Mouse (Mus musculus): ENCODE measurements around the gene Pcdh9. TPM values are rescaled to one million over a fixed set of nuclear protein-coding genes. Genes with fewer than 3 reads are reported as not detected.

Pcdh9 gene
- total RNA-seq (2015; ENCODE audit: low replicate concordance) (not detected in 2 replicates), total RNA-seq (2017; ENCODE audit: low replicate concordance) (0.14 TPM in 1 of 2 replicates, not detected in the other)

DNA sequence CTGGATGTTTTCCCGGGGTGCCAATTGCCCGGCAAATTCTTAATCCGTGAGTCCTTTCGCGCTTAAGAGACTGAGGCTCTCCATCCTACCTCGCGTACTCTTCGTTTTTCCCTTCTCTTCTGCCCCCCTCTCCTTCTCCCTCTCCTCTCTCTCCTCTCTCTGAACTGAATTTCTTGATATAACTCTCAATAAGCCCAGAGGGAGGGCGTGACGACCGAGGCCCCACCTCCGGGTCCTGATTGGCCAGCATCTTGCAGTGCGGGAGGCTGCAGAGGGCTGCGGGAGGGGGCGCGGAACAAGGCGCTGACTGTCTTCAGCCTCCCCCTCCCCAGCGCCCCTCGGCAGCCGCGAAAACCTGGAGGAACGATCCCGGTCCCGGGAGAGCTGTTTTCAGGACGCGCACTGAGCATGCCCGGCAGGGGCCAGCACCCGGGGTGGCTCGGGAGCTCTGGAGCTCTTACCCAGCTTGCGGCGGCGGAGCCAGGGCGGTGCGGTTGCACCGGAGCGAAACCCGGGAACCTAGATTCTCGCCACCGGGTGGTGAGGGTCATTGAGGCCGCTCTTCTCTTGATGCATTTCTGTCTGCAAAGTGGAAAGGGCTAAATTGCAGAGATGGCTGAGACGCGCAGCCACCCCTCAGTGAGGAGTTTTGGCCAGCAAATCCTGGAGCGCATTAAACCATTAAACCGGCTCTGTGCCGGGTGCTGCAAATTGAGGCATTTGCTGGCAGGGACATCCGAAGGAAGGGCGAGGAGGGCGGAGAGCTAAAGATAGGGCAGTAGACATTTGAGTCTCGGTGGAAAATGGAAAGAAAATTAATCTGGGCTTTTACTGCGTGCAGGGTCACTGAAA lies at the start of gene Pcdh9:
Gene Pcdh9, minus strand, starts transcription at position 161 of the 852 bp plus-strand sequence.
- ATAC-seq (replicated peaks; ENCODE audit: low FRiP score, poor library complexity, severe bottlenecking) = no peak

DNA sequence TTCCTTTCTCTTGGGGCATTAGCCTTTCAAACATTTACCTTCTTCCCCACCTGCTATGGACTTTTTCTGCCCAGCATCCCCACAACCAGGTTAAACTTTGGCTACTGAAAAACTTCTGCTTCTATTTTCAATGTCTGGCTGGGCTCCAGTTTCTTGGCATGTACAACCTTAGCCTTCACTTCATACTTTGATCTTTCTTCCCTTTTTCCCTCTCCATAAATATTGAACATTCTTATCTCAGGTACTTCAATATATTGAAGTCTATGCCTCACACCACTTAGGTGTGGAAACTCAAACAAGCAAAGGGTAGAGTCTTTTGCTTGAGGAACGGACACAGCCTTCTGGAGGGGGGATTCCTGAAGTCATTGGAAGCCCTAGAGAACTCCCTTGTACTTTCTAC lies 16.4 kb upstream of the Pcdh9 start:
- ATAC-seq (replicated peaks; ENCODE audit: low FRiP score, poor library complexity, severe bottlenecking) = no peak

DNA sequence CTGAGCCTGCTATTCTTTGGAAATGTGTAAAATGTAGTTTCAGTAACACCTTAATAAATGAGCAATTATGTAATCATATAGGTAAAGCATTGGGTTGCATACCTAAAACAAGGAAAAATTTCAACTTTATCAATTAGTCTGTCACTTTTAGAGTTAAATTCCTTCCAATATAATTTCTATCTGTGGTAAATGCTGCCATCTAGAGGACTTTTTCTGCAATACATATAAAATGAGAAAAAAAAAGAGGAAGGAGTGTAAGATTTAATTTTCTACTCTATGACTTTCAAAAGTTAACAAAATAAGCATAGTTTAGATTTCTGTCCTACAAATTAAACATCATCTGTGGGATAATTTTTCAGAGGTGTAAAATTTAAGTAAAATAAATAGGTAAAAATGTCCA lies 8.1 kb upstream of the Pcdh9 start:
- ATAC-seq (replicated peaks; ENCODE audit: low FRiP score, poor library complexity, severe bottlenecking) = no peak

DNA sequence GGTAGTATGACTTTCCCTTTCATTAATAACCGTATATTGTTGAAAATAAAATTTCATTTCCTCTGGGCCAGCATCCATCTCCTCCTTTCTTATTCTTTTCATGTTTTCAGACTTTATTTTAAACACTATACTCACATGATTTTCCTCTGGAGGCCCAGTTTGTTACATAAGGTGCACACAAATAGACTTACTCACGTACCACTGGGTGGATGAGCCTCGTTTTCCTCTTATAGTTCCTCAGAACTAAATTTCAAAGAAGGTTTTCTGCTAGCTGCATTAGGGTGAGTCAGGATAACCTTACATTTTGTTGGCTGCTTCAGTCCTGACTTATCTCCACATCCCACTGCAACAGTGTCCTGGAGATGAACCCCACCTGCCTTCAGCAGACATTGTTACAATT lies 4.7 kb upstream of the Pcdh9 start:
- ATAC-seq (replicated peaks; ENCODE audit: low FRiP score, poor library complexity, severe bottlenecking) = no peak

DNA sequence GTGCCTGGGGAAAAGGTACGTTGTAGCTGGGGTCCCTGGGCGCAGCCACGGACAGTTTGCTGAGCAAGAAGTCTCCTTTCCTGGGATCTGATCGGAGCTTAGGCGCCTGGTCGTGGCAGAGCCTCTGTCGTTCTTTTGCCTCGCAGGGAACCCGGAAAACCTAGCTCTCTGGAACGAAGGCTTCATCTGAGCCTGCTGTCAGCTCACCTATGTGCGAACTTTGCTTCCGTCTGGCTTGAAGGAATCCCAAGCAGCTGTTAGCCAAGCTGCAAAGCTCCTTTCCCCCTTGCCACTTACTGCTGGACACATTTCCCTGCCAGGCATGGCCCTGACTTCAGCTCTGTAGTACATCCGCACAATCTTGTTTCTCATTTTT lies 880 bp upstream of the Pcdh9 start:
- ATAC-seq (replicated peaks; ENCODE audit: low FRiP score, poor library complexity, severe bottlenecking) = no peak

DNA sequence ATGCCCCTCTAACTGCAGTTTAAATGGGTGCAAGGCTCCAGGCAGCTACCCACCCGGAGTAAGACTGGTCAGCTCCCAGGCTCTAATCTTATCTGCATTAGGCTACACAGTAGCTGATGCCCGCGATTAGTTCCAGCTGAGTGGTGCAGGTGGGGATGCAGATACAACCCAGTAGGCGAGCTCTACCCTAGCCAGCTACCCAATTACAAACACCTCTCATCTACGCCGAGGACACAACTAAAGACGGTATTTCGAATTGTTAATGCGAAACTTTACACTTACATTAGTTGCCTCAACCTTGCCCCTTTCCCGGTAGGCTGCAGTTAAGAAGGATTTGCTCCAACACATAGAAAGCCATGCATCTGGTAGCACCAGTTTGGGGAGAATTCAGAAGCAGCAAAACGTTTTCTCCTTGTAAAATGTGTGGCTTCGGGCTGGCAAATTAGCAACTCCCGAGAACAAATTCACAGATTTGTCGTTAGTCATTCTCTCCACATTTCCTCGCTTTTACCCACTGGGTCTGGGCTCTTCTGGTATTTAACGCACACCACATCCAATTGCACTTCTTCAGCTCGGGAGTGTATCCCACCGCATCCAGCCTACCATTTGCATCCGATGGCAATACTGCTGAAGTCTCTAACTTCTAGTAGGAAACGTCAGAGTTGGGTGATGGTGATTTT lies 500 bp downstream of the Pcdh9 start:
- no peak for ATAC-seq (replicated peaks; ENCODE audit: low FRiP score, poor library complexity, severe bottlenecking)

DNA sequence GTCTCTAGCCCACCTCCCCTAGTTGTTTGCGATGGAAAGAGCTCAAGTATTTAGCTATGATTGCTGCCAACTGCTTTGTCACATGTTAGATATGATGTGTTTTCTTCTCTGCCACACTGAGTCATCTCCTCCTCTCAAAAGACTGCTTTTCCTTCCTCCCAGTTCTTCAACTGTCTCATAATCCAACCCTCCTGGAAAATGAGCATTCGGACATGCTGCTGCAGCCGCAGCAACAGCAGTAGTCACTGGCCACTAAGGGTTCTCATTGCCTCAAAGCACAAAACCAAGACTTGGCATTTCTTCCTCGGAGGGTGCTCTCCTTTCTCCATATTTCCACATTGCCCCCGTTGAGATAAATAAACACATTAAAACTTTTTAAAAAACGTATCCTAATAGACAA lies 1.2 kb downstream of the Pcdh9 start:
- no peak for ATAC-seq (replicated peaks; ENCODE audit: low FRiP score, poor library complexity, severe bottlenecking)

DNA sequence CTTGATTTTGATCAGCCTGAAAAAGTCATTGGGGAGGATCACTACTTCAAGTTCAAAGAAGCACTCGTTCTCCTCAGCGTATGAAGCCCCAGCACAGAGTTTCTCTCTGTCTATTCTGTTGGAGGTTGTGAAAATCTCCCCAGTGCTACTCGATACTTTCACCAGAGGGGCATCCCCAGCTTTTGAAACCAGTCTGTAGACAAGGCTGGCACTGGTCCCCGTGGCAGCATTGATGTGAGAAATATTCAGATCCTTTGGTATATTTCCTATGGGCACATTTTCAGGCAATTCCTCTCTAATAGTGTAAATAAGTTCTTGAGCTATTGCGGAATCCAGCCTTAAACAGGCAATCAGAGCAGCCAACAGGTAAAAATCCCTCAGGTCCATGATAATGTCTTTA lies 2.1 kb downstream of the Pcdh9 start:
- ATAC-seq (replicated peaks; ENCODE audit: low FRiP score, poor library complexity, severe bottlenecking) = no peak

DNA sequence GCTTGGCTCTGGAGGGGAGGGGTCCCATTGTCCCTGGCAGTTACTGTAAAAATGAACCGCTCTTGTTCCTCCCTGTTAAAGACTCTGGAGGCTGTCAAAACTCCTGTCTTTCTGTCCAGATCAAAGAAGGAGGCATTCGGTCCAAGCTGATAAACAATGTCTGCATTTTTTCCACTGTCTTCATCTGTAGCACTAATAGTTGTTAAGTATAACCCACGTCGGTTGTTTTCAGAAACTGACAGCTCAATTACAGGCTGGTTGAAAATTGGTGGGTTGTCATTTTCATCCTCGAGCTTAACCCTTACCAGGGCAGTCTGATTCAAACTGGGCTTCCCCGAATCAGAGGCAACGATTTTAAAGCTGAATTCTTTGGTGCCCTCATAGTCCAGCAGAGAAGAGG lies 3.4 kb downstream of the Pcdh9 start:
- ATAC-seq (replicated peaks; ENCODE audit: low FRiP score, poor library complexity, severe bottlenecking) = no peak

DNA sequence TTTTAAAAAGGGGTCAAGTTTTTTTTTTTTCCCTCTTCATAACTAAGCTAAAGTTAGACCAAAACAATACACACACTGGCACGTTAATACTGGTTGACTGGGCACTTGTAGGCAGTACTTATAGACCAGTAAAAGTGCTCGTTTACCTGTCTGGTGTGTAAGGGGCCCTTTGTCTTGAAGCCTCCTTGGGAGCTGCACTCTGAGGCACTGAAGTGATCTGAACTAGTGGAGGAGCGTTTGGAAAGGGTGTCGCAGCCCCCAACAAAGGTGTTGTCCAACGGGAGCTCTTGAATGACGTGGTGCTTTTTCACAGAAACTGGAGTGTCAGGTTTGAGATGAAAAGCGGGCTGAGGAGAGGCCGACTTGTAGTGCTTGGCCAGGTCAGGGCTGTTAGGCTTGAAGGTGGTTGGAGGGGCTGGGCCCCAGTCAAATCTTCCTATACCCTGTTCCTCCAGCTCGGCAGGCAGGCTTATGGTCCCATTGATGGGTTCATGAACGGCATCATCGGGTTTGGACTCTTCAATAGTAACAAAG lies 4.9 kb downstream of the Pcdh9 start:
- no peak for ATAC-seq (replicated peaks; ENCODE audit: low FRiP score, poor library complexity, severe bottlenecking)

DNA sequence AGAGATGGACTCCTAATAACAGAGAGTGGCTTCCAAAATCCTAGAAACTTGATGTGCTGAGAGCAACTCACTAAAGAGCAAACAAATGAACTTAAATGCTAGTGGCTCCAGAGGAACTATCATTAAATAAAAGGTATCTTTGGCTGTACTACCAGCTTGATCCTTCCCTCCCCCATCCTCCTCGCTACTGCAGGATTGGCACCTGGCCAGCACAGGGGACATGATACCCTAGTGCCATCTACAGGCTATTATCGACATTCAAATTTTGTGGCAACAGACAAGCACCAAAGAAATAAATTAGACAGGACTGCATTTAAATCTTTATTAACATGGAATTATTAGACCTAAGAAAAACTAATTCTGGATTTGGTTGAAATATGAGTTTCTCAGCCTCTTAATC lies 6.0 kb downstream of the Pcdh9 start:
- no peak for ATAC-seq (replicated peaks; ENCODE audit: low FRiP score, poor library complexity, severe bottlenecking)

DNA sequence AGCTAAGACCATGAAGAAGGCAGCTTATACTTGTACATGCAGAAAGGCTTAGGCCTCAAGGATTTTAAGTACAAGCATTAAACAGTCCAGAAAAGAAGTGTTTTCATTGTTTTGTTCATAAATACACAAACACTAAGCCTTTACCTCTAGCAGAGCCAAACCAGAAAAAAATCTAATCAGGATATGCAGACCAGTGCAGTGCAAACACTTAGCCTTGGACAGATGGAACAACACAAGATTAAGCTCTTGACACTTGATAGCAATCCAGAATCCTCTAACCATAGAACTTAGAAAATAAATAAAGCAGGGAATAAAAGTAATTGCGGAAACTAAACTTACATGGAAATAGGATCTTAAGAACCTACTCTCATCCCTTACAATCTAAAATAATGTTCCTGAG lies 10.4 kb downstream of the Pcdh9 start:
- ATAC-seq (replicated peaks; ENCODE audit: low FRiP score, poor library complexity, severe bottlenecking) = no peak

DNA sequence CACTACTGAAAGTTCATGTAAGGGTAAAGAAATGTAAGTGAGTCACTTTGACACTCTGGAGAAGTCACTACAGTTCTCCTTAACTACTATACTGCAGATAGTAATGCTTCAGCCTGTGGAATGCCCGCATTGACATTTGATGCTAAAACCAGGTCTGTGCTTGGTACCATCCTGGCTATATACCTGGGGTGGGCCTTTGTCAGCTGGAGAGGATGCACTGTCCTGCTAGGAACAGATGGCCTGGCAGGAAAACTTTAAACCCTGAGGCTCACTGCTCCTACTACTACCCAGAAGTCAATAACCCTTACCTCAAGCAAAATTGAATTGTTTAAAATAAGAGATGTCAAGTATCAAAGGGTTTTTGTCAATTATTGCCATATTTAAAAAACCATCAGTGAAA lies 14.5 kb downstream of the Pcdh9 start:
- ATAC-seq (replicated peaks; ENCODE audit: low FRiP score, poor library complexity, severe bottlenecking) = no peak

DNA sequence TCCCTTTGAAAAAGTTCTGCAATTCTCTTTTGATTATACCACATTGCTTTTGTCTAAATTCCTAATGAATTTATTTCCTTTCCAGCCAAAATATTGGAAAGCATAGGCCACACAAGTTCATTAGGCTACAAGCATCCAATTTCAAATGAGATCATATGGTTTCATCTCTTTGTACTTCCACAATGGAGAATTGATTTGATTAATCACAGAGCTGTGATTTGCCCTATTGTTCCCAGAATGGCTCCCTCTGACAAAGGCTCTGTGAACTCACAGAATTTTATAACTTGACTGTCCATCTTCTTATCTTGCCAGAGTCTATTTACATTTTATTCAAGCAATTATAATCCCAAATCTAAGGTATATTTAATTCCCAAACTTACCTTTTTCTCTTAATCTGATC lies 22.3 kb downstream of the Pcdh9 start:
- ATAC-seq (replicated peaks; ENCODE audit: low FRiP score, poor library complexity, severe bottlenecking) = no peak

DNA sequence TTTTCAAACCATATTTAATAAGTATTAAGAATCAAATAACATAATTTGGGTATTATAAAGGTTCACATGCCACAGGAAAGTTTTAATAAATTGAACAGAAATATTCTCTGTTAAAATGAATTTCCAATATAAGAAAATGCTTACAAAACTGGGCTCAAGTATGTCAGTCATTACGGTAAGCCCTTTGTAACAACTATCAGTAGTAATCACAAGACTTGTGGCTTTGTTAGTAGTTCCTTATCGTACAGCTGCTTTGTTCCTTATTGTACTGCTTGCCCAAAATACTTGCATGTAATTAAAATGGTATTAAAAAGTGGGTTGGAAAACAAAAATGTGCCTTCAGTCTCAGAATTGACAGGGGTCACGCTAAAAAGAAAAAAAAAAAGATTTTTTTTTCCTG lies 32.4 kb downstream of the Pcdh9 start:
- ATAC-seq (replicated peaks; ENCODE audit: low FRiP score, poor library complexity, severe bottlenecking) = no peak

DNA sequence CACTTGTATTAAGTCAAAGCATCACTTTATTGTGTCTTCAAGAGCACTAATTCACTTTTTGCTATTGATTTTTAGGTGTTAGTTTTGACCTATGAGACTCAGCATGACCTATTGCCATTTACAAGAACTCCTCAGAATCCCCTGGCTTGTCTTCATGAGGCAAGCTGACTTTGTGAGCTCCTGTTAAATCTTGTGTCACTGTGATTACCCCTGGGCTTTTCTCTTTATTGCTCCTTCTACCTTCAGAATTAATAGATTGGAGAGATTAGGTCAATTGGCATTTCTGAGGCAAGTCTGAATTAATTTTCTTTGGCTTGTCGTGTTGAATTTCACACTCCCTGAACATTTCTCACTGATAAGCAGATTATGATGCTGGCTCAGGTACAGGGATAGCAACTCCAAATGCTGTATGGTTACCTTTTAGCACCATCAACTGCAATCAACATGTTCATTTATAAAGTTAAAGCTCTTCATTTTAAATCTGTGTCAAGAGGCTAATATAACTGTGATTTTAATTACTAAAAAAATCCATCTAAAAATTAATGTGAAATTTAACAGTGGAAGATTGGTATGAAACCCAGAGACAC lies 44.3 kb downstream of the Pcdh9 start:
- no peak for ATAC-seq (replicated peaks; ENCODE audit: low FRiP score, poor library complexity, severe bottlenecking)

DNA sequence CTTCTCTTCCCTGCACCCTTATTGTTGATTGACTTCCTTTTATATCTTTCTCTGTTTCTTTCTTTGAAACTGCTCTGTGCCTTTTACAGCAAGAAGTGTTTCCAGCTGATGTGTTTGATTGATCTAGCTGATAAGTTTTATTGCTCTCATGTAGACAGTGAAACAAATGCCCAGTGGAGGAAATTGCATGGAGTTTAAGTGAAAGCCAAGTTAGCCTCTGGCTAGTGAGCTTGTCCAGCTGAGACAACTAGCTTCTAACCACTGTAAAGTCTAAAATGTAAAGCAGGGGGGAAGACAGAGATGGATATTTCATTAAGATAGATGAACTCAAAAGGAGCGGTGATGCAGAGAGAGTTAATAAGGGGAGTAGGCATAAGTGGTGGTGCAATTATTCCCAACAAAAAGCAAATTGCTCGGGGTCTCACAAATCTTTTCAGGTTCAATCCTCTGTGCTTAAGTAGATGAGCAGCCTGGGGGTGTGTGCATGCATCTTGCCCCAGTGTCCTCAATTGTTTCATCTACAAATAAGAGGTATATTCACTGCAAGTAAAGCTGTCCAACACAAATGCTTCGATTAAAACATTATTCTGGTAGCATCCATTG lies 47.7 kb downstream of the Pcdh9 start:
- ATAC-seq (replicated peaks; ENCODE audit: low FRiP score, poor library complexity, severe bottlenecking) = no peak

DNA sequence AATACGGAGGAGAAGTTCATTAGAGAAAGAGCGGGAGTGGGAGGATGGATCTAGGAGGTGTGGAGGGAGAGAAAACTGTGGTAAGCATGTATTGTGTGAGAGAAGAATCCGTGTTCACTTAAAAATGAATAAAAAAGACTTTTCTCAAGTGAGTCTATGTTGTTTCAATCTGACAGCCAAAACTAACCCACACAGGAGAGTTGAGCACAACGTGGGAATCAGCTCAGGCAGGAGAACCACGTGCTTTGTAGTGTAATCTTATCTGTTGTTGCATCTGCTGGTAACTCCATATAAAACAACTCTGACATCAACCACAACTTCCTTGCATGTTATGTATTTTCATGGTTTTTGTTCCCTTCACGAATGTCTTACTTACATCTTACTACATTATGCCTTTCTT lies 58.0 kb downstream of the Pcdh9 start:
- no peak for ATAC-seq (replicated peaks; ENCODE audit: low FRiP score, poor library complexity, severe bottlenecking)

DNA sequence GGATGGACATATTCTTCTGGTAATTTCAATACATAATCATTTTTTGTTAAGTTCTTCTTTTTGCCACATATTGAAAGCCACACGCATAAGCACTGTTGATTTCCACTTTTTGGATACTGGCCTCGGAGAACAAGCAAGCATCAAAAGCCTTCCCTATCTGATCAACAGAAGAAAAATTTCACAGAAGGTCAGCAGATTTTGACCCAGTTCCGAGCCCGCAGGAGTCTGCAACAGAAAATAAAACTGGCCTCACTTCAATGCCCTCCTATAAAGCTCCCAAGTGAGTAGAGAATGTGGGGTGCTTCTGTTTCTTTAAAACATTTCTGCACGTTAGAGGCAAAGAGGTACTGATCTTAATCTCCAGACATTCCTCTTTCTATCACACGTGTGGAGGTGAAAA lies 63.3 kb downstream of the Pcdh9 start:
- ATAC-seq (replicated peaks; ENCODE audit: low FRiP score, poor library complexity, severe bottlenecking) = no peak

DNA sequence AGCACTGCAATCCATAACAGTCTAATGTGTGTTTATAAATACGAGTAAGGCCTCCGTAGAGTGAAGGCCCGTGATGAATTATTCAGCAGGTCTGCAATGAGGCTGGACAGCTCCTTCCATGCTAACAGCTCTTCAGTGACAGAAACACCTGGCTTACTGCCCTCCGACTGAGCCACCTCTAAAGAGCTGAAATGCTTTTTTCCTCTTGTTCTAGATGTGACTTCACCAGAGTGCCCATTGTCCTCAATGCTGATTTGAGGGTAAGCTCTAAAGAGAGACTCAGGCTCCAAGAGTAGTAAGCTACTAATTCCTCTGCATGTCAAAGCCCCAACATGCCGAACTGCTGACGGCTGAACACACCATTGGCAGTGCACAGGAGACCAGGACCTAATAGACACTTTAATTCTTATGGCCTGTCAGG lies 64.4 kb downstream of the Pcdh9 start:
- no peak for ATAC-seq (replicated peaks; ENCODE audit: low FRiP score, poor library complexity, severe bottlenecking)

Data from erythroblast, adult 5-6 weeks (primary cell).